Mouse (Mus musculus): ENCODE measurements around the gene Cckar.

The Cckar gene

DNA sequence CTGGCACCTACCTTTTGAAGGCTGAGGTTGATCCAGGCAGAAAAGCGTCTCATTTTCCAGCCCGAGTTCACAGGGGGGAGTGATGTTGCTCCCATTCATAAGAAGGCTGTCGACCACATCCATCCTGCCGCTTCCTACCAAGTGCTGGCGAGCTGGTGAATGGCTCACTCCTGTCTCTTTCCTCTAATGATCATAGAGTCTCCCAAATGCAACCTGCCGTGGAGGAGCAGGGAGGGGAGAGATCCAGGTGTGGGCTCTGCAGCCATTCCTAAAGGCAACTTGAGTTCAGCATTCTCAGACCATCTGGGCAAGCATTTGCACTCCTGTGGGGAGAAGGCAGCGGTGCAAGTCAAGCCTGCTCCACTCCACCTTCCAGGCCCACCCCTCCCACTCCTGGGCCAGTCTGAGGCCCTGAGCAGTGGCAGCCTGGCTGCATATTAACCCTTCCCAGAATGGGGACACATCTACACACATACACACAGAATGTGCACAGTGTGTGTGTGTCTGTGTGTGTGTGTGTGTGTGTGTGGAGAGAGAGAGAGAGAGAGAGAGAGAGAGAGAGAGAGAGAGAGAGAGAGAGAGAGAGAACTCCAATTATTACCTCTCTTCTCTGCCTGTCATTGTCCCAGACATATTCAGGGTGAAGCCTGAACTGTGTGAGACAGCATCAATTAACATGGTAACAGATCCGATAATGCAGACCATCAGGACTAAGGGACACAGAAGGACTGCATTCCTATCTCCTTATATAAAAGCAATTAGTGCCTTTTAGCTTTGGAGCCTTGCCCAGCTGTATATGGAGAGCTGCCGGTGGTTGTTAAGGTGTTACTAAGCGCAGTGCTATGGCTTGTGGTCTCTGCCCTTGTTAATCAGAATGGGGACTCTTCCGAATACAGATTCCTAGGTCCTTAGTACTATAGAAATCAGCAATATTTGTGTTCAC lies at the start of gene Cckar:
Gene Cckar, minus strand, starts transcription at position 471 of the 943 bp plus-strand sequence.
- no peak for ATAC-seq (ENCODE audit: insufficient number of reproducible peaks, low FRiP score, low TSS enrichment)

DNA sequence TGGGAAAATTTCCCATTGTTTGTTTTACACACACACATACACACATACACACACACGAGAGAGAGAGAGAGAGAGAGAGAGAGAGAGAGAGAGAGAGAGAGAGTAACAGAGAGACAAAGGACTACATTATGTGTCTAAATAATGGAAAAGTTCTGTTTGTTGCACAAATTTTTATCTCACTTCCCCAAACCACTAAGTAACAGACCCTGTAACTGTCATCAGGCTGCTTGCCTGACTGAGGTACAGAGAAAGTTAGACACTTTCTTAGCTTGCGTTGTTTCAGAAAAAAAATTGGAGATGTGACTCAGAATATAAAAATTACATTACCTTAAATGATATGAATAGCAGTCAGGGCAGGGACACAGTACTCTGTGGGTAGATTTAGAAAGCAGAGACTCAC lies 36.6 kb upstream of the Cckar start:
- no peak for ATAC-seq (ENCODE audit: insufficient number of reproducible peaks, low FRiP score, low TSS enrichment)

DNA sequence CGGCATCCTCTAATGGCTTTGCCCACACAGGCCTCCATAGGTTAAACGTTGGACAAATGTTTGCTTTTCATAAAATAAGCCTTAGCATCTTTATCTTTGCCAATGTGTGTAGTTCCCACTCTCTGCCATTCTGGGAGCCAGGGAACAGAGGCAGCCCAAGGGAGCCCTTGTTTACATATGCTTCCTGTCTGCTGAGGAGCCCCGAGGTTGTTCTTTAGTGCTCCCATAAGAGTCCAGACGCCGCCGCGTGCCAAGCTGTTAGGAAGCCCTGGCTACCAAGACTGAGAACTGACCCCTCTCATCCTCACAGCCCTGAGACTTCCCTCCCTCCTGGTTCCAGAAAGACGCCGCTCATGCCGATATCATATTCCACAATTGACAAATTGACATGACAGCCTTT lies 25.4 kb upstream of the Cckar start:
- ATAC-seq (ENCODE audit: insufficient number of reproducible peaks, low FRiP score, low TSS enrichment), result no peak

DNA sequence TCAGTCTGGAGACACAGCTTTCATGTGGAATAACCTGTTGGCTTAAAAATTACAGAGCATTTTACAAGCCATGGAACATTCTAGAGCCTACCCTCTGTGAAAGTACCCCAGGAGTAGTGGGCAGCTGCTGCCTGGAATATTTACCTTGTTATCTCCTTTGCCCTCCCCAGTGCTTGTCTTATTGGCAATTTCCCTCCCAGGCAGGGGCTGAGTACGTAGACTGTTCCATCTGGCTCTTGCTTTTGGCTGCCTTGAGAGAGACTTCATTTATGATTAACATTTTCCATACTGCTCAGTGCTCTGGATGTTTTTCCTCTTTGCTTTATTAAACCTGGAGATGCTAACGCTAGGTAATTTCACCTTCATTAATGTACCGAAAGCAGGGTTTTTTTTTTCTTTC lies 20.1 kb upstream of the Cckar start:
- ATAC-seq (ENCODE audit: insufficient number of reproducible peaks, low FRiP score, low TSS enrichment), result no peak

DNA sequence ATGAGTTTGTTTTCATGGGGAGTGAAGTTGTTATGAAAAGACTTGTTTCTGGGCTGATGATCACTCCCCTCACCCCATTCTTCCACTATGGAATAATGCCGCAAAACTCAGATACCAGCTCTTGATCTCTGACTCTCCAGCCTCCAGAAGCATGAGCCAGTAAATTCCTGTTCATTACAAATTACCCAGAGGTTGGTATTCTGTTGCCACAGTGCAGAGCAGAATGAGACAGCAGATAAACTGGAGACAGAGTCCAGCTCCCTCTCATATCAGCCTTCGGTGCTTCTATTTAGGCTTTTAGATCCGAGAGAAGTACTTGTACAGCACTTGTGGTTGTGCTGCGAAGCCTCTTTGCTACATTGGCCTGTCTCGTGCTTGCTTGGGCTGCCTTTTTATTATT lies 18.5 kb upstream of the Cckar start:
- no peak for ATAC-seq (ENCODE audit: insufficient number of reproducible peaks, low FRiP score, low TSS enrichment)

DNA sequence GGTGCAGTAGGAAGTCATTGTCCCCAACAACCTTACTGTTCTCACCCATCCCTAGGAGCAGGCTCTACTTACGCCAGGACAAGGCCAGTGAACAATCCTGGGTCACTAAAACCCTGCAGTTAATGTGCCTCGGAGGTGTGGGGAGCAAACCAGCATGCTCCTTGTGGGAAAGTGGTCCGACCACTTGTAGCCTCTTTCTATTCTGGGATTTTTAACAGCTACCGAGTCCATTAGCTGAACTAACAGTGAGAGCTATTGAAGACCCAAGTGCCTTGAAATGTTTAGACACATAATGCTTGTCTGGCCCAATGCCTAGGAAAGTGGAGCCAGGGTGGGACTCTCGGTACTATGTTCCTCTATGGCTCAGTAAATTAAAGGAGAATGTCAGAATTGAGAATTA lies 9.0 kb upstream of the Cckar start:
- ATAC-seq (ENCODE audit: insufficient number of reproducible peaks, low FRiP score, low TSS enrichment), result no peak

DNA sequence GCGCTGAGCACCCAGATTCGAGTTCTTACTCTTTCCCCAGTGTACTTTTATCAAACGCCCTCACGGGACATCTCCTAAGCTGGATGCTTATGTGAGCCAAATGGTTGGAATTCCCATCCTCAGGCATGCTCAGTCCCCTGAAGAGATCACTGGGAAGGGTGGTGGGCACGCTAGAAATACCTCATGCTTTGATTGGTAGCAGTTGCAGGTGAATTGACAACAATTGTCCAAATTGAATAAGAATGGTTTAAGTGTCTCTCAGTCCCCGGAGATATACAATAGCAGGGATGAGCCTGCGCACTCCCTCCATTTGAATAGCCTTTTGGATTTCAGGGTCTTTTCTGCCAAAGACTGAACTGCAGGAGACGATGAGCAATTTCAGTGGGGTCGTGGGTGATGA lies 3.8 kb upstream of the Cckar start:
- no peak for ATAC-seq (ENCODE audit: insufficient number of reproducible peaks, low FRiP score, low TSS enrichment)

DNA sequence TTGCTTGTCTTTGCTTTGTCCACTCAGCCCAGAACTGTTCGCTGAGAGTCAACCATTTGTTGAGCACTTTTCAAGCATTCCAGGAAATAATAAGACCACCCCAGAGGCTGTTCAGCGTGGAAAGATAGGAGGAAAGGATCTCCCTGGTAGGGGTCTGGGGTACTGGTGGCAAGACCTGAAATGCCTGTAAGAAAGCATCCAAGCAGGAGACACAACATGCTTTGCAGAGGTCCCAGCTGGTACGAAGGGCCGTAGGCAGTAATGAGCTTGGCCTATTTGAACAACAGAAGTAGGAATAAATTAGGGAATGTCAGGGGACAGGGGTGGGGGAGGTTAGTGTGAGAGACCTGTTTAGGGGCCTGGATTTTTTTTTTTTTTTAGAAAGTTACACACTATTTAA lies 686 bp upstream of the Cckar start:
- ATAC-seq (ENCODE audit: insufficient number of reproducible peaks, low FRiP score, low TSS enrichment), result no peak

DNA sequence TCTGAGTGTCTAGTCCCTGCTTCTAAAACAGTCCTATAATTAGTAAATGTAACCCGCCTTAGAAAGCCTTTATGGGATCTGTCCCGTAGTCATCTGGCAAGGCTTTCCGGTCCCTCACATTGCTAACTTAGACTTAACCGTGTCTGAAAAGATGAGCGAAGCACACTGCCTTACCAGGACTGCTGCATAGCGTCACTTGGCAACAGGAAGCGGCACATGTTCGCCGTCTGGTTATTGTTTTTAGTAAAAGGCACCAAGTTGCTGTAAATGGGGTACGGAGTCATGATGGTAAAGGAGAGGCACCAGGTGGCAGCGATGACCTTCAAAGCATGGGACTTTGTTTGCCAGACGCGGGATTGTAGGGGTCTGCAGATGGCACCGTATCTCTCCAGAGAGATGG lies 4.8 kb downstream of the Cckar start:
- no peak for ATAC-seq (ENCODE audit: insufficient number of reproducible peaks, low FRiP score, low TSS enrichment)

DNA sequence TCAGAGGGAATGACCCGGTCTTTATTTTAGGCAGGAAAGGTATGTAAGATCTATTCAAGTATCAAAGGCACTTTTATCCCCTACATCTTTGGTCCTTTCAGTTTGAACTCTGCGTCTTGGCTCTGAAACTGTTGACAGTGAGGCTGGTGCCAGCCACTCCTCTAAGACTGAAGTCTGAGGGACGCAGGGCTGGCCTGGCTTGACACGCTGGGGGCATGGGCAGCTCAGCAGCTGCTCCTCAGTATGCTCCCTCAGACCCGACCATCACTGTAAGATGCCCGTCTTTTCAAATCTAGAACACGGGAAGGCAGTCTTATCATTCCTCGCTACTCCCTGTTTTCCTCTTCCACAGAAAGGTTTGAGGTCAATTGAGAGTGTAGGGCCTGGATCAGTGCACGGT lies 9.7 kb downstream of the Cckar start:
- no peak for ATAC-seq (ENCODE audit: insufficient number of reproducible peaks, low FRiP score, low TSS enrichment)

DNA sequence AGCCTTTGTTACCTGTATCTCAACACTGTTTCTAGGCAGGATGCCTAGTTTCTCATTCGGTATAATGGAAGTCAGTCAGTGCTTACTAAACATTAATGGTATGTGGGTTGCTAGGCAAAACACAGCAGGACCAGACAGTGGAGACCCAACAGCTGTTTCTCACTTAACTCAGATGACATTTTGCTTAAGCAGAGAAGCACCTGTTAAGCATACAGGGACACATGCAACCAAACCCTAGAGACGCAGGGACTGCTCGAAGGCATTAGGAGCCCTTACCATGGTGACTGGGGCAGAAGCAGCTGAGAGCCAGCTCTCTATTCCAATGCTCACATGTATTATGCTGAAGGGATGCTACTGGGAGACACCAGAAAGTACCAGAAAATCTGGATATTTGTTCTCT lies 10.8 kb downstream of the Cckar start:
- ATAC-seq (ENCODE audit: insufficient number of reproducible peaks, low FRiP score, low TSS enrichment), result no peak

DNA sequence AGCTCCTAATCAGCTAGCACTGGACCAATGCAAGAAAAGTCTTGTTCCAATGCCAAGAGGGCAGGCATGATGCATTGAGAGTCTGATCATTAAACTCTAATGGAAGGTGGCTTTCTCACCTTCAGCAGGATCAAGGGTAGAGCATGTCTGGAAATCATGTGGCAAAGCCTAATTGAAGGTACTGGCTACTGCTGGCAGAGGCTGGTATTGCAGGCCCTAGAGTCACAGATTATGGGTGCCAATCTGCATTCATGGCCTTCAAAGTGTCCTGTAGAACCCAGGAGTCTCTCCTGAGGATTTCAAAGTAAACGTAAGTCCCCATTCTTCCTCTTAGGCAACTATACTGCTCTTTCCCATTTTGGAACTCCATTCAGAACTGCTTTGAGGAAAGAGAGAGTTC lies 14.8 kb downstream of the Cckar start:
- ATAC-seq (ENCODE audit: insufficient number of reproducible peaks, low FRiP score, low TSS enrichment), result no peak

DNA sequence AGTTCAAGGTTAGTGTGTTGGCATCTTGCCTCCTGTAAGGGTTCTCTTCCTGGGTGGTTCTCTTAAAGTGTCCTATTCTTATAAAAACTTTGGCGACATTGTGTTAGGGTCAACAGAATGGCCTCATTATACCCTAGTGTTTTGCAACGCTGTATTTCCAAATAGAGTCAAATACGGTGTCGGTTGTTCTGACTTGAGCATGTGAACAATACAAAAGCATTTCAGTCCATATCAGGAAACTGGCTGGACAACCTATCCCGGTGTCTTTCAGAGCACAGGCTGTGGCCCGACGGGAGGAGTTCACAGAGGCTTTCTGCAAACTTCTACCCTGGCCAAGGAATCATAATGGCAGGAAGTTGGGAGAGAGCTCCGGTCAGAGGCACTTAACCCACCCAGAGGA lies 15.4 kb downstream of the Cckar start:
- no peak for ATAC-seq (ENCODE audit: insufficient number of reproducible peaks, low FRiP score, low TSS enrichment)

DNA sequence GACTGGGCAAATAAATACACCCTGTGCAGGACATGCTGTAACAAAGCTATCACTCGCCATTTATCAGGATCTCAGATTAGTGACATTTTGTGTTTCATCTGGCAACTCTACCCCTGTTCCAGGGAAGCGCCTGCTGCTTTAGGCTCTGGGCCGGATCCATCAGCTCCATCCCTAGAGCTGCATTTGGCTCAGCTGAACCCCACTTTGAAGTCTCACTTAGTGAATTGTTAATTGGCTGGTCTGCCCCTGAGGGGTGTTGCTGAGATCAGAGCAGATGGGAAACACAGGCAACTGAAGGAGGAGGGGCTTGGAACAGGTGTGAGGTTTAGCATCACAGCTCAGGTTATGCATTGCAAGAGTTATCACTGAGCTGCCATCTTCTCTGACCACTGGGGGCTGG lies 15.9 kb downstream of the Cckar start:
- ATAC-seq (ENCODE audit: insufficient number of reproducible peaks, low FRiP score, low TSS enrichment), result no peak

DNA sequence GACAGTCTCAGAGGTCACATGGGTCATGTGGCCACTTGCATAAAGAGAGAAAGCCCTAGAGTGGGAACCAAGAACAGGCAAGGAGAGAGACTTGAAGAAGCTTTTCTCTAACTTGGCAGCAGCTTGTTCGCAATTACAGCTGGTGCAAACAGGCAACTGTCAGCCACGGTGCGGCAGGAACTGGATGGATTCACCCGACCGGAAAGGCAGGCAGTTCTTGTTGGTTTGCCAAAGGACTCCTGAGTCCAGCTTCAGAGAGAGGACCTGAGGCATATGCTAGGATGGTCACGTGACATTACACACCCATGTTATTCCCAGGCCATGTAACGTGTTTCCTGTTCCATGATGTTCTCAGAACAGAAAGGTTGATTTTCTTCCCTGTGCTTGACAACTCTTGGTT lies 19.2 kb downstream of the Cckar start:
- ATAC-seq (ENCODE audit: insufficient number of reproducible peaks, low FRiP score, low TSS enrichment), result no peak

DNA sequence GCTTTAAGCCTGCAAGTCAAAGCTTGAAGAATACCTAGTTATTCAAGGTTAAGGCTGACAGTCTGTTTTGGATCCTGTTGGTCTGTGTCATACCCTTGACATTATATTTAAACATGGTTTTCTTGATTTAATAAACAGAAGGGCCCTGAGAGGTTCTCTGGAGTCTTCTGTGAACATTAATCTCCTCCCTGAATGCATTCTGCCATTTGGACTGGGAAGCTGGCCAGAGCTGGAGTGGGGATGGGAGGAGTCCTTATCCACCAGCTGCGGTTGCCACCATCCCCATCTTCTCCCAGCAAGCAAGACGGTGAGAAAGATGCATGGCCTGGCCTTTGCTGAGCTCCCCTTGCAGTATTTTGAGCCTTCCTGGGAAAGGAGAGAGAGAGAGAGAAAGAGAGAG lies 21.1 kb downstream of the Cckar start:
- no peak for ATAC-seq (ENCODE audit: insufficient number of reproducible peaks, low FRiP score, low TSS enrichment)

DNA sequence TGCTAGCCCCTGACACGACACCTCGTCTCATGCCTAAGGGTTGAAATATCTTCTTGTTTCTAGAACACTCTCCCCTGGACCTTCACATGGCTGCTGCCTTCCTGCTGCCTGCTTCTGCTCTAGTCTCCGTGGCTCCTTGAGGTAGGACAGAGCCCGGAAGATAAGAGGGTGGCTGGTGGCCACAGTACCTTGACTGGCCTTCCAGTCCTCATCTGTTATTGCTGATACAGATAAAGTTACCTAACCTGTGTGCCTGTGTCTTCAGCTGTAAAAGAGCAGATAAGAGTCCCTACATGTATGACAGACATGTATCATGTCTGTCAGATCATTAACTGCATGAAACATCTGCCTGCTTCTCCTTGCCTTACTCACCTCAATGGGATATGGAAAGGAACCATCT lies 21.9 kb downstream of the Cckar start:
- ATAC-seq (ENCODE audit: insufficient number of reproducible peaks, low FRiP score, low TSS enrichment), result no peak

DNA sequence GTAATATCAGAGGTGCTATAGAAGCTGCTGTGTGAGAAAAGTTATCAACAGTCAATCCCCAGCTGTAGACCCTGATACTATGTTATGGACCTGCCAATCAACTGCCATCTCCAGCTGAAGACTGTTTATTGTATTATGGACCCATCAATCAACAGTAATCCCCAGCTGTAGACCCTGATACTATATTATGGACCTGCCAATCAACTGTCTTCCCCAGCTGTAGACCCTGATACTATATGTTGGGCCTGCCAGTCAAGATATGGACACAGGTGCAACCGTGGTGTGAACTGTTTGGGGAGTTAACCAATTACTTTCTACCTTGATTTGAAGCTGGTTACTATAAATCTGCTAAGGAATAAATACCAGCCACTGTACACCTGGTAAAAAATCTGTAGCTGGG lies 23.1 kb downstream of the Cckar start:
- no peak for ATAC-seq (ENCODE audit: insufficient number of reproducible peaks, low FRiP score, low TSS enrichment)

DNA sequence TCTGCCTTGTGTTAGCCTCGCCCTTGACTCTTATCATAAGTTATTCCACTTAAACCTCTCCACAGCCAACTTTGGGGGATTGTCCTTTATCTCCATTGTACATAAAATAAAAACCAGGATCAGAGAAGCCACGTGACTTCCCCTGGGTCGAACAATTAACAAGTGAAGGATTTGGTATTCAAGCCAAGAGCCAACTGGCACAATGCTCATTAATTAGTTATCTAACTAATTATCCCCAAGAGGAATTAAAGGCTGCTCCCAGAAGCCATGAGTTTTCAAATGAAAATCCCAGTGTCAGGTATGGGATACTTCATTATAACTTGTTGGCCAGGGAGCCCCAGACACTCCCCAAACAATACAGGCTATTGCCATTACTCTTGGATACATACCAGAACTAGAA lies 23.6 kb downstream of the Cckar start:
- no peak for ATAC-seq (ENCODE audit: insufficient number of reproducible peaks, low FRiP score, low TSS enrichment)

DNA sequence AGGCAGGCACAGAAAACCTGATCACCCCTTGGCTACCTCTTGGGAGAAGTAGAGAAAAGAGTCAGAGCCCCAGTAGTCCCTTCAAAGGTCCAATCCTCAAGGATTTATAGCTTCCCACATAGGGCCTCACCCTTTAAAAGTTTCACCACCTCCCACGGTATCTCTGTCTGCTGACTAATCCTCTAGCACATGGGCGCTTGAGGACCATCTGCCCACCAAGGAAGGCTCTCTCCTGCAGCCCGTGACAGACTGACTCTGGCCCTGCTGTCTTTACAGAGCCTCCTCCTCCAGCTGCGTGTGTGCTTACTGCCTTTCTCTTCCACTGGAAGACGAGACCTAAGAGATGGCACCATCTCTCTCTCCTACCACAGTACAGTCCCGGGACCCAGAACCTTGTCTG lies 27.9 kb downstream of the Cckar start:
- ATAC-seq (ENCODE audit: insufficient number of reproducible peaks, low FRiP score, low TSS enrichment), result no peak

DNA sequence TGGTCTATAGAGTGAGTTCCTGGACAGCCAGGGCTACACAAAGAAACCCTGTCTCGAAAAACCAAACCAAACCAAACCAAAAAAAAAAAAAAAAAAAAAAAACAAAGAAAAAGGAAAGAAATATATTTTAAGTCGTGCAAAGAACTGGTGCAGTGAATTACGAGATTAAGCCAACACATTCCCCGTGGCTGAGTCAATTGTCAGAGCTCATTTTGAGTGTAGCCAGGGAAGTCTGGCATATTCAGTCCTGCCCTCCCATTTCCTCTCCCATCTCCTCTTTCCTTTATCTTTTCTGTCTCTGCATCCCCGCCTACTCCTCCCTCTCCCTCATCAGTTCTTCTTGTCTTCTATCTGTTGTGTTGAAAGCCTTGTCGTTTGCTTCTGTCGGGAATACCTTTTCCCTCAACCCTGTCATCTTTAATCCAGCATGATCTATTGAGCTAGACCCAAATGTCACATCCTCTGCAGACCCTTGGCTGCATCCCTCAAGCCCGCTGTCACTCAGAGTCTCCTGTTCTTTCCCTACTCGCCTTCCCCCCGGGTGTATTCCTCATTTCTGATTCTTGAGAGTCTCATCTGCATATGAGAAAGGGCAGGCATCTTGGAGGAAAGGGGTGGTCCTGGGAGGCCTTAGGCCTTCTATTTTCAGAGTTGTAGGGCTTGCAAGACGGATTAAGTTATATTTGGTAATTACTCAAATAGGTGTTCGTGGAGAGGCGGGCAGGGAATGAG lies 29.3 kb downstream of the Cckar start:
- ATAC-seq (ENCODE audit: insufficient number of reproducible peaks, low FRiP score, low TSS enrichment), result no peak

DNA sequence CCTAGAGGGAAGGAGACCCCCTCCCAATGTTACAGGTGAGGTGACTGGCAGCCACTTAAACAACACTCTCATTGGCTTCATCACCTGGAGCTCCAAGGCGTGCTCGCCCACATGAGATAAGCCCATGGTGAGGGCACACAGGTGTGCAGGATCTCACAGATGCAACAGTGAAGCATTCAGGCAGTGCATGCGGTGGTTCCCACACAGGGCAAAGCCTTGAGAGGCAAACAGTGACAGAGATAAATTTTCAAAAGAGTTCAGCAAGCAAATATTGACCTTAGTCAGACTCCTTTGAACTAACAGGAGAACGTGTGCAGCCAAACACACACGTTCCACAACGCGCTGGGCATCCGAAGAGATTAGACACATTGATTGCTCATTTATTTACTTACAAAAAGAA lies 30.8 kb downstream of the Cckar start:
- no peak for ATAC-seq (ENCODE audit: insufficient number of reproducible peaks, low FRiP score, low TSS enrichment)

Measured in cerebellum, adult (tissue).